33 mouse cellular contexts compared by ENCODE assay signal in genomic region chr13:22402978-22403377, GRCm38 (mm10). TPM values are rescaled to one million over a fixed set of nuclear protein-coding genes. Genes with fewer than 3 reads are reported as not detected.
"Had no signal": no experiment of that assay in that cellular context is flagged by ENCODE, and none has a peak within 500 bp of the region (broad histone marks: within the 10 kb centered on the region; RNA-seq: fewer than 3 reads in every experiment).

No protein-coding gene starts in this region.

- H3K4me2 ChIP-seq: liver, embryonic 13.5 days; midbrain, embryonic 11.5 days had no signal

- ATAC-seq: intestine, postnatal 0 days had no signal

- H3K27ac ChIP-seq: kidney, postnatal 0 days; left cerebral cortex, adult 2 months; liver, embryonic 13.5 days; stomach, postnatal 0 days had no signal

- H3K4me3 ChIP-seq: left cerebral cortex, adult 2 months; liver, embryonic 13.5 days had no signal

- H3K27me3 ChIP-seq: liver, embryonic 13.5 days had no signal

- H3K36me3 ChIP-seq: liver, embryonic 13.5 days had no signal

- H3K9ac ChIP-seq: liver, embryonic 13.5 days had no signal

- H3K4me1 ChIP-seq: liver, embryonic 13.5 days had no signal

- DNase-seq: kidney, adult 2 months; kidney, postnatal 25 days; liver, embryonic 13.5 days; lung, adult 2 months; lung, postnatal 14 days; lung, postnatal 4 days; midbrain, embryonic 14.5 days; thymus, postnatal 25 days had no signal

RNA-seq across cellular contexts. Expression of gene Vmn1r200, which starts 12.8 kb away (rescaled TPM):
- total RNA-seq: layer of hippocampus, postnatal 36 days; left cerebral cortex, adult 2 months; left cerebral cortex, postnatal 10 days; left cerebral cortex, postnatal 36 days; liver, adult 2 months; megakaryocyte progenitor cell, adult 5-6 weeks; megakaryocyte-erythroid progenitor cell, adult 5-6 weeks; midbrain, postnatal 0 days had no signal
- polyA plus RNA-seq: intestine, postnatal 0 days; kidney, adult 2 months; kidney, embryonic 14.5 days; kidney, postnatal 0 days; large intestine, adult 2 months; limb, embryonic 11.5 days; limb, embryonic 14.5 days; liver, adult 2 months; liver, embryonic 13.5 days; liver, embryonic 16.5 days; lung, adult 2 months; lung, embryonic 16.5 days; midbrain, postnatal 0 days; neural tube, embryonic 11.5 days; neural tube, embryonic 14.5 days; small intestine, adult 2 months; spleen, adult 2 months; stomach, embryonic 14.5 days; stomach, postnatal 0 days; thymus, postnatal 0 days; urinary bladder, adult 2 months had no signal

RNA-seq across cellular contexts. Expression of gene Vmn1r199, which starts 23.4 kb away (rescaled TPM):
- total RNA-seq: layer of hippocampus, postnatal 36 days; left cerebral cortex, adult 2 months; left cerebral cortex, postnatal 10 days; left cerebral cortex, postnatal 36 days; liver, adult 2 months; megakaryocyte progenitor cell, adult 5-6 weeks; megakaryocyte-erythroid progenitor cell, adult 5-6 weeks; midbrain, postnatal 0 days had no signal
- polyA plus RNA-seq: intestine, postnatal 0 days; kidney, adult 2 months; kidney, embryonic 14.5 days; kidney, postnatal 0 days; large intestine, adult 2 months; limb, embryonic 11.5 days; limb, embryonic 14.5 days; liver, adult 2 months; liver, embryonic 13.5 days; liver, embryonic 16.5 days; lung, adult 2 months; lung, embryonic 16.5 days; midbrain, embryonic 11.5 days; midbrain, embryonic 14.5 days; midbrain, postnatal 0 days; neural tube, embryonic 11.5 days; neural tube, embryonic 14.5 days; small intestine, adult 2 months; spleen, adult 2 months; stomach, embryonic 14.5 days; stomach, postnatal 0 days; thymus, postnatal 0 days; urinary bladder, adult 2 months had no signal

RNA-seq across cellular contexts. Expression of gene Vmn1r198, which starts 52.8 kb away (rescaled TPM):
- total RNA-seq: layer of hippocampus, postnatal 36 days; left cerebral cortex, adult 2 months; left cerebral cortex, postnatal 10 days; left cerebral cortex, postnatal 36 days; liver, adult 2 months; megakaryocyte progenitor cell, adult 5-6 weeks; megakaryocyte-erythroid progenitor cell, adult 5-6 weeks; midbrain, postnatal 0 days had no signal
- polyA plus RNA-seq: intestine, postnatal 0 days; kidney, adult 2 months; kidney, embryonic 14.5 days; kidney, postnatal 0 days; limb, embryonic 11.5 days; limb, embryonic 14.5 days; liver, adult 2 months; liver, embryonic 13.5 days; liver, embryonic 16.5 days; lung, adult 2 months; lung, embryonic 16.5 days; midbrain, embryonic 11.5 days; midbrain, embryonic 14.5 days; midbrain, postnatal 0 days; neural tube, embryonic 11.5 days; neural tube, embryonic 14.5 days; small intestine, adult 2 months; spleen, adult 2 months; stomach, embryonic 14.5 days; stomach, postnatal 0 days; thymus, postnatal 0 days; urinary bladder, adult 2 months had no signal
